ENCODE assay signal across 18 mouse cellular contexts in genomic region chr1:90490335-90490734, GRCm38 (mm10).
A peak's percentile ranks its signal among the peaks of the same experiment; 100 is the strongest.
DNase-seq lines count a peak whose midpoint lies in the region; ATAC-seq and TF ChIP-seq lines count a peak whose summit lies in the region.
"Had no signal": no experiment of that assay in that cellular context is flagged by ENCODE, and none has a peak within 500 bp of the region (broad histone marks: within the 10 kb centered on the region; RNA-seq: fewer than 3 reads in every experiment).

No protein-coding gene starts in this region.

- H3K27ac ChIP-seq in gastrocnemius, adult 2 months = peak overlapping the region; percentile 77
- H3K27ac ChIP-seq in lung, embryonic 16.5 days (ENCODE audit: low read length) = no peak overlapping the region
- H3K27ac ChIP-seq: forebrain, embryonic 15.5 days; hindbrain, embryonic 13.5 days; macrophage; neural tube, embryonic 13.5 days had no signal

- no peak for TF ChIP-seq CTCF in gastrocnemius, adult 2 months (IDR thresholded peaks at IDR 0.05)

- 48% methylated on average over 10 of the region's 10 CpGs for WGBS in lung, embryonic 16.5 days

- H3K9ac ChIP-seq in lung, embryonic 16.5 days (ENCODE audit: low read length) = no peak overlapping the region
- H3K9ac ChIP-seq: forebrain, embryonic 15.5 days; hindbrain, embryonic 13.5 days; neural tube, embryonic 13.5 days had no signal

- peaks cover 3% of the 10 kb centered on the region for H3K4me1 ChIP-seq in lung, embryonic 16.5 days (replicated peaks; ENCODE audit: control insufficient read depth, insufficient read depth, low read length)

- intact Hi-C loops in gastrocnemius, adult 2 months (cut with DNase I) = loop anchor here (10.0 kb wide), 1 partner anchor 216 kb away; no protein-coding TSS in a partner anchor

- H3K36me3 ChIP-seq in lung, embryonic 16.5 days (ENCODE audit: control insufficient read depth, insufficient read depth, low read length) = no peaks in the 10 kb centered on the region
- H3K36me3 ChIP-seq: forebrain, embryonic 15.5 days; hindbrain, embryonic 13.5 days; neural tube, embryonic 13.5 days had no signal

- no peak overlapping the region for H3K4me2 ChIP-seq in lung, embryonic 16.5 days (ENCODE audit: low read depth, low read length)
- H3K4me2 ChIP-seq: forebrain, embryonic 15.5 days; hindbrain, embryonic 13.5 days; midbrain, embryonic 11.5 days; neural tube, embryonic 13.5 days had no signal

- H3K4me3 ChIP-seq in gastrocnemius, adult 2 months = no peak overlapping the region
- no peak overlapping the region for H3K4me3 ChIP-seq in lung, embryonic 16.5 days (ENCODE audit: low read length)
- H3K4me3 ChIP-seq: forebrain, embryonic 15.5 days; hindbrain, embryonic 13.5 days; neural tube, embryonic 13.5 days had no signal

- H3K9me3 ChIP-seq in lung, embryonic 16.5 days (ENCODE audit: control insufficient read depth, low read length) = no peaks in the 10 kb centered on the region
- H3K9me3 ChIP-seq: forebrain, embryonic 15.5 days; hindbrain, embryonic 13.5 days; neural tube, embryonic 13.5 days had no signal

- H3K27me3 ChIP-seq in lung, embryonic 16.5 days (ENCODE audit: control insufficient read depth, insufficient read depth, low read depth, low read length) = no peaks in the 10 kb centered on the region
- H3K27me3 ChIP-seq: CH12.LX; forebrain, embryonic 15.5 days had no signal

- DNase-seq in gastrocnemius, adult 2 months = no peak
- DNase-seq in gastrocnemius, adult 8-10 months (ENCODE audit: low spot score in 2 of 2) = no peak
- DNase-seq in kidney, postnatal 36 days = peak; percentile 16 to 34
- DNase-seq in kidney, postnatal 4 days = no peak
- no peak for DNase-seq in layer of hippocampus, adult 8-10 months (ENCODE audit: low spot score in 2 of 2)
- no peak for DNase-seq in right cerebral cortex, postnatal 10 days (ENCODE audit: low spot score in 2 of 2)
- DNase-seq: adrenal gland, adult 2 months; cerebellum, postnatal 14 days; liver; thymus, postnatal 25 days had no signal

- peak; percentile 52 for ATAC-seq in lung, embryonic 16.5 days (ENCODE audit: low read depth)
- no peak for ATAC-seq in CD4-positive, CD25-positive, alpha-beta regulatory T cell, adult 4 months
- ATAC-seq: forebrain, embryonic 15.5 days had no signal

Comparison
In these comparisons a context has a peak if more than half of its experiments do, and no peak if none do; other contexts are left out.
1. DNase-seq: peak in kidney, postnatal 36 days (2 of 2); none in gastrocnemius, adult 2 months (single experiment), gastrocnemius, adult 8-10 months (0 of 2), kidney, postnatal 4 days (0 of 2), layer of hippocampus, adult 8-10 months (0 of 2) and right cerebral cortex, postnatal 10 days (0 of 2).